Mouse (Mus musculus) stomach, embryonic 14.5 days (tissue): ENCODE measurements around the gene C1qtnf9. TPM values are rescaled to one million over a fixed set of nuclear protein-coding genes. Genes with fewer than 3 reads are reported as not detected.

Experiments used
- ATAC-seq: fragments of 200-750 bp; cut with Nextera tagmentation; 2 replicates; pipeline ENCODE4 v1.8.0; 2017; ENCODE audit warnings: low read depth, moderate TSS enrichment; ENCODE audit not compliant: insufficient number of reproducible peaks, insufficient read depth, low FRiP score
- H3K27ac ChIP-seq: fragments of 300-500 bp; sonication (generic); 2 replicates; pipeline ENCODE4 v1.5.1; 2014; ENCODE audit warnings: mild to moderate bottlenecking, low read length, moderate library complexity, mixed read lengths
- H3K27me3 ChIP-seq: fragments of 300-500 bp; sonication (generic); 2 replicates; pipeline ENCODE4 v1.6.1; 2014; ENCODE audit warnings: low read length, control low read depth, mixed read lengths; ENCODE audit not compliant: control insufficient read depth, insufficient read depth
- H3K36me3 ChIP-seq: fragments of 300-500 bp; sonication (generic); 2 replicates; pipeline ENCODE4 v1.6.1; 2014; ENCODE audit warnings: mild to moderate bottlenecking, control low read depth, low read length, moderate library complexity, mixed read lengths; ENCODE audit not compliant: control insufficient read depth, insufficient read depth
- H3K4me1 ChIP-seq: fragments of 300-500 bp; sonication (generic); 2 replicates; pipeline ENCODE4 v1.6.1; 2014; ENCODE audit warnings: low read length, control low read depth, mixed read lengths; ENCODE audit not compliant: control insufficient read depth, insufficient read depth
- H3K4me2 ChIP-seq: fragments of 300-500 bp; sonication (generic); replicated peaks from 2 replicates; pipeline ENCODE4 v1.6.1; 2014; ENCODE audit warnings: low read depth, low read length, control low read depth
- H3K4me3 ChIP-seq: fragments of 300-500 bp; sonication (generic); 2 replicates; pipeline ENCODE4 v1.5.1; 2014; ENCODE audit warnings: low read depth, low read length, control low read depth
- H3K9ac ChIP-seq: fragments of 300-500 bp; sonication (generic); replicated peaks from 2 replicates; pipeline ENCODE4 v1.6.1; 2014; ENCODE audit warnings: low read depth, mild to moderate bottlenecking, control low read depth, low read length, moderate library complexity, mixed read lengths
- H3K9me3 ChIP-seq: fragments of 300-500 bp; sonication (generic); 2 replicates; pipeline ENCODE4 v1.6.1; 2016; ENCODE audit warnings: low read depth, low read length, control low read depth; ENCODE audit not compliant: control insufficient read depth
- WGBS: fragments of 180-500 bp; shearing (Covaris S2); extraction: QIAGEN DNeasy Blood & Tissue Kit; methylation state at CpG from one replicate; pipeline ENCODE4 v1.1.7; 2014; 5-methylcytosine and 5-hydroxymethylcytosine counted together
- polyA plus RNA-seq: library from polyadenylated mRNA; unstranded; fragments of >200 nt; fragmentation: Nextera tagmentation; extraction: Ambion mirVana; gene quantifications from 2 replicates; pipeline ENCODE4 v1.2.1, GENCODE M21; 2014

The C1qtnf9 gene
- polyA plus RNA-seq, 1 experiment from 2014 or later: 0.33 TPM

DNA sequence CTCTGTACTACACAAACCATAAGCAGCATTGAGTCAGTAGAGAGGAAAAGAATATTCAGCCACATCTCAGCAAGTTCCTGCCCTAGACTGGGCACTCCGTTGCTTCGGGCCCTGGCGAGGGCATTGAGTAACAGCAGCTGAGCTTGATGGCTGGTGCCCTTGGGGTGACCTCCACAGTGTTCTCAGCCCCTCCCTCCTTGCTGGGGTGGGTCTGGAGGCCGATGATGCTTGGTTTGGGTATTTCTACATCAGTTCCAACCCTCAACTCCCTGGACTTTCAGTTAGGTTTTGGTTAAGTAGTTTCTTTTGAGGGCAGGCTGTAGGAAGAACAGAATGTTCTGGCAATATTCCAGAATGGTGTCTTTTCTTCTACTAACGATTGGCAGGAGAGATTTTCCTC is 50.1 kb downstream of the C1qtnf9 start:
- Histone ChIP-seq H3K4me1 (no peaks in the 10 kb centered on the region), H3K9me3 (no peaks in the 10 kb centered on the region), H3K4me2 (no peak overlapping the region), H3K36me3 (peaks cover 5% of the 10 kb centered on the region; the same call in 1 of the 2 replicates), H3K9ac (no peak overlapping the region), H3K27me3 (no peaks in the 10 kb centered on the region), H3K4me3 (no peak overlapping the region), H3K27ac (no peak overlapping the region)
- 70% methylated on average over 5 of the region's 5 CpGs for WGBS
- no peak for ATAC-seq

DNA sequence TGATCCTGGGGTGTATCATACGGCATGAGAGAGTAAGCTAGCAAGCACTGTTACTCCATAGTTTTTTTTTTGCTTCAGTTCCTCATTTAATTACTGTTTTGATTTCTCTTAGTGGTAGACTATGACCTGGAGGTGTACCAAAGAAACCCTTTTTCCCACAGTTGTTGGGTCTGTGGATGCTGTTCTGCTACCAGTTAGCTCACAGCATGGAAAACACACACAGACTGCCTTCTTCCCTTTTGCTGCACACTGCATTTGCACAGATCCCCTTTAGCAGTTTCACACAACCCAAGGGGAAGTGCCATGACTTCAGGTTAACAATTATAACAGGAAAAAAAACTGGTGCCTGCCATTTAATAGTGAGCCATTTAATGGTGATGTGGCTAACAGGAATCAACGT is 62.2 kb downstream of the C1qtnf9 start:
- Histone ChIP-seq H3K27ac (no peak overlapping the region), H3K36me3 (peaks cover 9% of the 10 kb centered on the region; the same call in 1 of the 2 replicates), H3K9ac (no peak overlapping the region), H3K9me3 (peaks cover 5% of the 10 kb centered on the region), H3K27me3 (no peaks in the 10 kb centered on the region), H3K4me2 (no peak overlapping the region), H3K4me3 (no peak overlapping the region), H3K4me1 (no peaks in the 10 kb centered on the region)
- 95% methylated on average over 2 of the region's 2 CpGs for WGBS
- ATAC-seq: no peak

Other genes with a start within 250 kb of the C1qtnf9 start
- 16.8 and 17.9 TPM in 2 replicates for gene Spata13, start 134.1 kb upstream of the C1qtnf9 start, polyA plus RNA-seq
- 22.3 and 24.0 TPM in 2 replicates for gene Mipep, start 16.4 kb downstream of the C1qtnf9 start, polyA plus RNA-seq